In genomic region chr9:37539170-37540025, GRCm38 (mm10) we compare ENCODE assay signal across 11 mouse cellular contexts. TPM values are rescaled to one million over a fixed set of nuclear protein-coding genes. Genes with fewer than 3 reads are reported as not detected.
DNase-seq lines count a peak whose midpoint lies in the region; ATAC-seq and TF ChIP-seq lines count a peak whose summit lies in the region.
"Had no signal": no experiment of that assay in that cellular context is flagged by ENCODE, and none has a peak within 500 bp of the region (broad histone marks: within the 10 kb centered on the region; RNA-seq: fewer than 3 reads in every experiment).

Gene Vsig2, plus strand, starts transcription at chr9:37539255.

- no peak within 1 kb of the TSS for H3K4me3 ChIP-seq in kidney, embryonic 14.5 days (ENCODE audit: low read length)
- H3K4me3 ChIP-seq in kidney, embryonic 15.5 days (replicated peaks): no peak within 1 kb of the TSS
- H3K4me3 ChIP-seq in E14TG2a.4 (replicated peaks; ENCODE audit: low read length): peak within 1 kb of the TSS; percentile 72
- peak within 1 kb of the TSS; percentile 18 for H3K4me3 ChIP-seq in ES-Bruce4 (ENCODE audit: low read depth, low read length)
- no peak within 1 kb of the TSS for H3K4me3 ChIP-seq in limb, embryonic 12.5 days (replicated peaks)

- DNase-seq in cerebellum, postnatal 14 days: no peak
- no peak for DNase-seq in cerebellum, postnatal 36 days
- DNase-seq: kidney, adult 18-20 months; layer of hippocampus, postnatal 36 days; liver, postnatal 0 days; thymus, adult 2 months had no signal

- H3K9ac ChIP-seq in kidney, embryonic 14.5 days (ENCODE audit: low read depth, low read length): no peak within 1 kb of the TSS
- no peak within 1 kb of the TSS for H3K9ac ChIP-seq in kidney, embryonic 15.5 days
- peak within 1 kb of the TSS; percentile 2; the same call in 1 of the 2 replicates for H3K9ac ChIP-seq in ES-Bruce4 (ENCODE audit: low read depth, poor library complexity, severe bottlenecking)
- H3K9ac ChIP-seq in limb, embryonic 12.5 days (replicated peaks): 0 out of 2 replicates have a peak within 1 kb of the TSS, but pooled peaks have one; percentile 27
- H3K9ac ChIP-seq: liver, postnatal 0 days had no signal

- 0 out of 2 replicates have a peak, but pooled peaks cover 2% of the 10 kb centered on the region for H3K27me3 ChIP-seq in kidney, embryonic 14.5 days (ENCODE audit: control insufficient read depth, insufficient read depth, low read length)
- peaks cover 22% of the 10 kb centered on the region for H3K27me3 ChIP-seq in kidney, embryonic 15.5 days
- peaks cover 58% of the 10 kb centered on the region for H3K27me3 ChIP-seq in E14TG2a.4 (ENCODE audit: insufficient read depth, low read length)
- H3K27me3 ChIP-seq in ES-Bruce4 (ENCODE audit: control insufficient read depth, insufficient read depth, low read length, poor library complexity, severe bottlenecking): no peaks in the 10 kb centered on the region
- peaks cover 58% of the 10 kb centered on the region for H3K27me3 ChIP-seq in limb, embryonic 12.5 days

- H3K4me1 ChIP-seq in kidney, embryonic 14.5 days (ENCODE audit: control insufficient read depth, insufficient read depth, low read length): 0 out of 2 replicates have a peak, but pooled peaks cover 4% of the 10 kb centered on the region
- peaks cover 20% of the 10 kb centered on the region for H3K4me1 ChIP-seq in kidney, embryonic 15.5 days
- H3K4me1 ChIP-seq in E14TG2a.4 (replicated peaks; ENCODE audit: low read depth, low read length) (peaks cover 66% of the 10 kb centered on the region), ES-Bruce4 (ENCODE audit: control insufficient read depth, insufficient read depth, low read length) (peaks cover 8% of the 10 kb centered on the region)
- H3K4me1 ChIP-seq in limb, embryonic 12.5 days (replicated peaks): peaks cover 15% of the 10 kb centered on the region; the same call in 1 of the 2 replicates

- H3K4me2 ChIP-seq in kidney, embryonic 14.5 days (replicated peaks; ENCODE audit: low read depth, low read length): no peak within 1 kb of the TSS
- H3K4me2 ChIP-seq in kidney, embryonic 15.5 days: no peak within 1 kb of the TSS
- no peak within 1 kb of the TSS for H3K4me2 ChIP-seq in limb, embryonic 12.5 days

- ATAC-seq in kidney, embryonic 14.5 days (ENCODE audit: low FRiP score, low TSS enrichment): peak; percentile 54; the same call in 1 of the 2 replicates
- no peak; the same call in 1 of the 2 replicates for ATAC-seq in kidney, embryonic 15.5 days (replicated peaks; ENCODE audit: low FRiP score)
- ATAC-seq in limb, embryonic 12.5 days (ENCODE audit: insufficient number of reproducible peaks, insufficient read depth, low FRiP score, low TSS enrichment, low read depth): no peak
- ATAC-seq: liver, postnatal 0 days had no signal

- no peak for TF ChIP-seq EP300 in ES-Bruce4 (IDR thresholded peaks at IDR 0.05; ENCODE audit: insufficient read depth, low read depth, low read length)

- 54% methylated on average over 23 of the region's 23 CpGs for WGBS in kidney, embryonic 14.5 days
- WGBS in kidney, embryonic 15.5 days: 54% methylated on average over 23 of the region's 23 CpGs
- 44% methylated on average over 23 of the region's 23 CpGs for WGBS in limb, embryonic 12.5 days

- TF ChIP-seq POLR2A in ES-Bruce4 (IDR thresholded peaks at IDR 0.05; ENCODE audit: insufficient read depth, low read length): no peak

- H3K36me3 ChIP-seq in kidney, embryonic 14.5 days (ENCODE audit: control insufficient read depth, insufficient read depth, low read length): no peaks in the 10 kb centered on the region
- no peaks in the 10 kb centered on the region for H3K36me3 ChIP-seq in kidney, embryonic 15.5 days
- H3K36me3 ChIP-seq in E14TG2a.4 (ENCODE audit: insufficient read depth, low read length) (peaks cover 7% of the 10 kb centered on the region), ES-Bruce4 (ENCODE audit: control insufficient read depth, insufficient read depth, low read length, poor library complexity, severe bottlenecking) (no peaks in the 10 kb centered on the region)
- H3K36me3 ChIP-seq in limb, embryonic 12.5 days: no peaks in the 10 kb centered on the region

- no peak within 1 kb of the TSS for H3K27ac ChIP-seq in kidney, embryonic 14.5 days (ENCODE audit: low read depth, low read length)
- H3K27ac ChIP-seq in kidney, embryonic 15.5 days: no peak within 1 kb of the TSS
- no peak within 1 kb of the TSS for H3K27ac ChIP-seq in ES-Bruce4 (ENCODE audit: insufficient read depth, low read length)
- H3K27ac ChIP-seq in limb, embryonic 12.5 days: no peak within 1 kb of the TSS

- no peaks in the 10 kb centered on the region for H3K9me3 ChIP-seq in kidney, embryonic 14.5 days (ENCODE audit: control insufficient read depth, low read length)
- no peaks in the 10 kb centered on the region for H3K9me3 ChIP-seq in kidney, embryonic 15.5 days (replicated peaks)
- H3K9me3 ChIP-seq in E14TG2a.4 (ENCODE audit: low read length) (no peaks in the 10 kb centered on the region), ES-Bruce4 (replicated peaks; ENCODE audit: control insufficient read depth, insufficient read depth, low read length, poor library complexity, severe bottlenecking) (no peaks in the 10 kb centered on the region)
- no peaks in the 10 kb centered on the region for H3K9me3 ChIP-seq in limb, embryonic 12.5 days

- no peak for TF ChIP-seq CTCF in E14TG2a.4 (conservative IDR thresholded peaks at IDR 0.05; ENCODE audit: low read length)
- no peak for TF ChIP-seq CTCF in ES-Bruce4 (IDR thresholded peaks at IDR 0.05; ENCODE audit: low read depth, low read length)

RNA-seq across cellular contexts. Expression of gene Vsig2, which starts in this region (rescaled TPM):
- polyA plus RNA-seq in kidney, embryonic 14.5 days (2014; fragmentation: Nextera tagmentation; extraction: Ambion mirVana): 1.1 and 1.3 TPM in 2 replicates
- polyA plus RNA-seq in kidney, embryonic 15.5 days (2015; fragmentation: Nextera tagmentation; extraction: Ambion mirVana): 0.91 and 1.4 TPM in 2 replicates
- 0.91 TPM in 1 of 2 replicates, not detected in the other for polyA plus RNA-seq in ES-Bruce4 (2011; ENCODE audit: insufficient read depth, insufficient read length, low read depth, missing spikeins)
- polyA plus RNA-seq in limb, embryonic 12.5 days (2016; fragmentation: Nextera tagmentation; extraction: Ambion mirVana): 0.95 and 1.6 TPM in 2 replicates

Comparison
In these comparisons a context has a peak if more than half of its experiments do, and no peak if none do; other contexts are left out.
1. H3K4me3 ChIP-seq: peak in E14TG2a.4 (single experiment) and ES-Bruce4 (single experiment); none in kidney, embryonic 14.5 days (single experiment), kidney, embryonic 15.5 days (single experiment) and limb, embryonic 12.5 days (single experiment).
2. H3K9ac ChIP-seq: peak in ES-Bruce4 (single experiment) and limb, embryonic 12.5 days (single experiment); none in kidney, embryonic 14.5 days (single experiment) and kidney, embryonic 15.5 days (single experiment).